Mouse (Mus musculus): Measurements from ENCODE around the gene Lrrc39.

Lrrc39 gene

GRCm38 (mm10) chr3:116562408-116563094, at the start of gene Lrrc39:
Gene Lrrc39 (plus strand): TSS chr3:116562973.
- no peak for DNase-seq

- no peak for DNase-seq
Measured at GRCm38 (mm10) chr3:116520141-116520761, 42.5 kb upstream of the Lrrc39 start.

- DNase-seq: no peak
Measured at GRCm38 (mm10) chr3:116529741-116530140, 33.0 kb upstream of the Lrrc39 start.

- DNase-seq: no peak
Measured at GRCm38 (mm10) chr3:116530826-116531225, 31.9 kb upstream of the Lrrc39 start.

- DNase-seq: no peak
Measured at GRCm38 (mm10) chr3:116536428-116537199, 26.2 kb upstream of the Lrrc39 start.

GRCm38 (mm10) chr3:116537200-116537573, 25.6 kb upstream of the Lrrc39 start:
- no peak for DNase-seq

- no peak for DNase-seq
Measured at GRCm38 (mm10) chr3:116542070-116542469, 20.7 kb upstream of the Lrrc39 start.

- no peak for DNase-seq
Measured at GRCm38 (mm10) chr3:116542532-116542931, 20.2 kb upstream of the Lrrc39 start.

- no peak for DNase-seq
Measured at GRCm38 (mm10) chr3:116547430-116547829, 15.3 kb upstream of the Lrrc39 start.

- no peak for DNase-seq
Measured at GRCm38 (mm10) chr3:116551362-116551761, 11.4 kb upstream of the Lrrc39 start.

- DNase-seq: peak; percentile 17
Measured at GRCm38 (mm10) chr3:116561315-116561714, 1.5 kb upstream of the Lrrc39 start.

GRCm38 (mm10) chr3:116563095-116563492, 321 bp downstream of the Lrrc39 start:
- DNase-seq: no peak

- no peak for DNase-seq
Measured at GRCm38 (mm10) chr3:116570628-116571027, 7.9 kb downstream of the Lrrc39 start.

GRCm38 (mm10) chr3:116577286-116577685, 14.5 kb downstream of the Lrrc39 start:
- no peak for DNase-seq

- no peak for DNase-seq
Measured at GRCm38 (mm10) chr3:116582201-116582600, 19.4 kb downstream of the Lrrc39 start.

- no peak for DNase-seq
Measured at GRCm38 (mm10) chr3:116594076-116594727, 31.4 kb downstream of the Lrrc39 start.

- DNase-seq: peak; percentile 97
Measured at GRCm38 (mm10) chr3:116594728-116595602, 32.2 kb downstream of the Lrrc39 start, which contains the start of gene Sass6. Gene Sass6 (plus strand): TSS chr3:116594982.

GRCm38 (mm10) chr3:116595603-116595991, 32.8 kb downstream of the Lrrc39 start:
- no peak for DNase-seq

- DNase-seq: no peak
Measured at GRCm38 (mm10) chr3:116599705-116600104, 36.9 kb downstream of the Lrrc39 start.

- DNase-seq: no peak
Measured at GRCm38 (mm10) chr3:116601005-116601404, 38.2 kb downstream of the Lrrc39 start.

- DNase-seq: no peak
Measured at GRCm38 (mm10) chr3:116601781-116602180, 39.0 kb downstream of the Lrrc39 start.

- no peak for DNase-seq
Measured at GRCm38 (mm10) chr3:116604570-116604969, 41.8 kb downstream of the Lrrc39 start.

Data from thymus, postnatal 25 days (tissue).